Mouse (Mus musculus): Measurements from ENCODE around the gene Abl2. TPM values are rescaled to one million over a fixed set of nuclear protein-coding genes. Genes with fewer than 3 reads are reported as not detected.
A peak's percentile ranks its signal among the peaks of the same experiment; 100 is the strongest.
"Not testable (repeated sequence)": the region's sequence is repeated elsewhere in the genome, so short reads cannot be mapped to it uniquely, and the experiment has no call there.

Gene Abl2
- 9.8 and 10.1 TPM in 2 replicates for polyA plus RNA-seq (2014; fragmentation: Nextera tagmentation; extraction: Ambion mirVana)

DNA sequence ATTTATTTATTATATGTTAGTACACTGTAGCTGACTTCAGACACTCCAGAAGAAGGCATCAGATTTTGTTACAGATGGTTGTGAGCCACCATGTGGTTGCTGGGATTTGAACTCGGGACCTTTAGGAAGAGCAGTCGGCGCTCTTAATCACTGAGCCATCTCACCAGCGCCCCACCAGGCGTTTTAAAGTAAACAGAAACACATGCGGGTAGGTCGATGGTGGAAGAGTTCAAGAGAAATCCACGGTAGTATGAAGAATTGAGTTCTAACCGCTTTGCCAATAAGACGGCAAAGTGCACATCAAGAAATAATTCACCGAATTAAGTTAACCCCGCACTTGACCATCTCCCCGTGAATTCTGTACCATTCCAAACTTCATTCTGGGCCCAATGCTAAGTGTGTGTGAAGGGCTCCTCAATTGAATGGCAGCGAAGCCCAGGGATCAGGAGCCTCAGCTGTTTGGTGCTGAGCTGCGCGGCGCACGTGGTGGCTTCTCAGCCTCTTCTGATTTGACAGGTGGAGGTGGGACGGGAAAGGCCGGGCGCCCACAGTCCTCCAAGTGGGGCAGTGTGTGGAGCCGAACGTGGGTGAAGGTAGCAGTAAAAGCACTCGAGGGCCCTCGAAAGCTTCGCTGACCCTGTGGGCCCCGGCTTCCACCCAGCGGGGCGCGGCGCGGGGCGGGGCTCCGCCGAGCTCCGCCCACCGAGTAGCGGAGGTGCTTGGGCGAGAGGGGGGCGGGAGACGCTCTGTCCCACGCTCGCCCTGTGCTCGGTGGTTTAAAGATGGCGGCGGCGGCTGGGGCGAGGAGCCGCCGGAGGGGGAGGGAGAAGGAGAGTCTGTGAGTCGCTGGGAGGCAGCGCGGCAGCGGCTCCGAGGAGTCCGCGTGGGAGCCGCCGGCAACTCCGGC lies at the start of gene Abl2:
TSS of gene Abl2 (plus strand) at position 763 of the 907 bp plus-strand sequence.
- Histone ChIP-seq H3K36me3 (ENCODE audit: control insufficient read depth, insufficient read depth, low read length) (no peaks in the 10 kb centered on the region), H3K9me3 (ENCODE audit: control insufficient read depth, low read length) (no peaks in the 10 kb centered on the region), H3K4me1 (ENCODE audit: control insufficient read depth, insufficient read depth, low read length) (peaks cover 4% of the 10 kb centered on the region; the same call in 1 of the 2 replicates), H3K4me3 (ENCODE audit: low read depth, low read length) (peak within 1 kb of the TSS; percentile 88), H3K27me3 (ENCODE audit: control insufficient read depth, insufficient read depth, low read length) (no peaks in the 10 kb centered on the region), H3K4me2 (ENCODE audit: low read depth, low read length) (peak within 1 kb of the TSS; percentile 53), H3K9ac (replicated peaks; ENCODE audit: low read depth, low read length) (peak within 1 kb of the TSS; percentile 97), H3K27ac (ENCODE audit: low read depth, low read length) (peak within 1 kb of the TSS; percentile 97)
- WGBS = 11% methylated on average over 46 of the region's 60 CpGs
- ATAC-seq (ENCODE audit: low read depth) = peak; percentile 97

- Histone ChIP-seq H3K9ac (replicated peaks; ENCODE audit: low read depth, low read length) (no peak overlapping the region), H3K4me3 (ENCODE audit: low read depth, low read length) (no peak overlapping the region), H3K9me3 (ENCODE audit: control insufficient read depth, low read length) (no peaks in the 10 kb centered on the region), H3K27me3 (ENCODE audit: control insufficient read depth, insufficient read depth, low read length) (no peaks in the 10 kb centered on the region), H3K4me1 (ENCODE audit: control insufficient read depth, insufficient read depth, low read length) (no peaks in the 10 kb centered on the region), H3K27ac (ENCODE audit: low read depth, low read length) (no peak overlapping the region), H3K4me2 (ENCODE audit: low read depth, low read length) (no peak overlapping the region), H3K36me3 (ENCODE audit: control insufficient read depth, insufficient read depth, low read length) (no peaks in the 10 kb centered on the region)
- ATAC-seq (ENCODE audit: low read depth) = no peak
- WGBS = 85% methylated on average over 3 of the region's 3 CpGs
These were observed 38.3 kb upstream of the Abl2 start for GRCm38 (mm10) chr1:156520136-156520780.

DNA sequence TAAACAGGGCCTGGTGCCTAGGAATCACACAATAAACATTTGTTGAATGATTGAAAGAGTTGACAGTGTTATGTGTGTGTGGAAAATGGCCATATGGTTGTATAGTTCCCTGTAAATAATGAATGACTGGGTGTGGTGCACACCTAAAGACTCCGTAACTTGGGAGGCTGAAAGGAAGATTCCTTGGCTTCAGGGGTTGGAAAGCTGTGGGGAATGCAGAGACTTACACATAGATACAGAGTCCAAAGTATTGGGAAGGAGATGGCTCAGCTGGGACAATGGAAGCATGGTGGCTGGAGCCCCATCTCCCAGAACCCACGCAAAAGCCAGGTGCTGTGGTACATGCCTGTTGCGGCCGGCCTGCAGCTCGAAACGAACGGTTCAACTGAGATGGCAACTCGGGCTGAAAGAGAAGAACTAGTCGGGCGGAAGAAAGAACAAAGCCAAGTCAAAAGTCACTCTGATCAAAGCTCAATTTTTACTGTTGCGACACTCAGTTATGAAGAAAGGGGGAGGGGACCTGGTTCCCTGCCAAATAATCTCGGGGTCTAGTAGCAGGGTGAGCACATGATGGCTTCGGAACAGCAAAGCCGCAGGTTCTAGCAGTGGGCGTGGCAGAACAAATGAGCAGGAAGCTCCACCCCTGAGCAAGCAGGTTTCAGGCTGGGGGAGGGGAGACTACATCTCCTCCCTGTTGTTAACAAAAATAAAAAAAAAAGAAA lies 36.6 kb upstream of the Abl2 start:
- no peak for ATAC-seq (ENCODE audit: low read depth)
- Histone ChIP-seq H3K36me3 (ENCODE audit: control insufficient read depth, insufficient read depth, low read length) (no peaks in the 10 kb centered on the region), H3K27me3 (ENCODE audit: control insufficient read depth, insufficient read depth, low read length) (no peaks in the 10 kb centered on the region), H3K27ac (ENCODE audit: low read depth, low read length) (no peak overlapping the region), H3K4me1 (ENCODE audit: control insufficient read depth, insufficient read depth, low read length) (no peaks in the 10 kb centered on the region), H3K4me2 (ENCODE audit: low read depth, low read length) (no peak overlapping the region), H3K9me3 (ENCODE audit: control insufficient read depth, low read length) (no peaks in the 10 kb centered on the region), H3K9ac (replicated peaks; ENCODE audit: low read depth, low read length) (no peak overlapping the region), H3K4me3 (ENCODE audit: low read depth, low read length) (no peak overlapping the region)
- WGBS = 44% methylated on average over 15 of the region's 15 CpGs

DNA sequence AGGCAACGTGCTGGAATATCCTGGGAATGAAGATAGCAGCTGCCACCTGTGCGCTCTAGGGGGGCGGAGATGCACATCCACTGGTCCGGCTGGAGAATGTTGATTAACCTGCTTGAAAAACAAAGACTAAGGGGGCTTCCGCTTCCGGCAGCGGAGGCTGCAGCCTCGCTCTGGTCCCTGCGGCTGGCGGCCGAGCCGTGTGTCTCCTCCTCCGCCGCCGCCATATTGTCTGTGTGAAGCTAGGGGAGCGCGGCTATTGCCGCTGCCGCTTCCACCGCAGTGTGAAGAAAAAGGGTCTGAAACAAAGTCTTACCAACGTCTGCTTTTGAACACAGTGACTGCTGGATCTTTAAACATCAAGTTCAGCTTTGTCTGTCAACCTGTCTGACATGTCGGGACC lies 34.7 kb upstream of the Abl2 start, which contains the start of gene Gm10031:
TSS of gene Gm10031 (plus strand) at position 171 of the 400 bp plus-strand sequence.
- not testable (repeated sequence) for H3K36me3 ChIP-seq (ENCODE audit: control insufficient read depth, insufficient read depth, low read length); H3K9me3 ChIP-seq (ENCODE audit: control insufficient read depth, low read length); ATAC-seq (ENCODE audit: low read depth); H3K27ac ChIP-seq (ENCODE audit: low read depth, low read length); H3K4me3 ChIP-seq (ENCODE audit: low read depth, low read length); H3K4me2 ChIP-seq (ENCODE audit: low read depth, low read length); H3K9ac ChIP-seq (replicated peaks; ENCODE audit: low read depth, low read length); H3K4me1 ChIP-seq (ENCODE audit: control insufficient read depth, insufficient read depth, low read length); H3K27me3 ChIP-seq (ENCODE audit: control insufficient read depth, insufficient read depth, low read length)
- WGBS = 94% methylated on average over 21 of the region's 22 CpGs

- H3K4me1 ChIP-seq (ENCODE audit: control insufficient read depth, insufficient read depth, low read length); H3K4me2 ChIP-seq (ENCODE audit: low read depth, low read length); H3K4me3 ChIP-seq (ENCODE audit: low read depth, low read length); H3K9ac ChIP-seq (replicated peaks; ENCODE audit: low read depth, low read length); H3K9me3 ChIP-seq (ENCODE audit: control insufficient read depth, low read length); H3K27me3 ChIP-seq (ENCODE audit: control insufficient read depth, insufficient read depth, low read length); H3K27ac ChIP-seq (ENCODE audit: low read depth, low read length); ATAC-seq (ENCODE audit: low read depth); H3K36me3 ChIP-seq (ENCODE audit: control insufficient read depth, insufficient read depth, low read length): not testable (repeated sequence)
- WGBS = 92% methylated on average over 16 of the region's 16 CpGs
These were observed 26.0 kb upstream of the Abl2 start for GRCm38 (mm10) chr1:156532476-156533175.

DNA sequence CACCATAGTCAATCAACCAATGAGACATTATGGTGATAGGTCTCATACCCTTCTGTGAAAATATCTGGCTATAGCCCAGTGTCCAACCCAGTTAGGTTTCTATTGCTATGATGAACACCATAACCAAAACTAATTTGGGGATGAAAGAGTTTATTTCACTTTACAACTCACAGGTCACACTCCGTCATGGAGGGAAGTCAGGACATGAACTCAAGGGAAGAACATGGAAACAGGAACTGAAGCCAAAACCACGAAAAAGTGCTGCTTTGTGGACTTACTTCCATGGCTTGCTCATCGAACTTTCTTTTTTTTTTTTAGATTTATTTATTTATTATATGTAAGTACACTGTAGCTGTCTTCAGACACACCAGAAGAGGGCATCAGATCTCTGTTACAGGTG lies 25.1 kb upstream of the Abl2 start:
- H3K4me3 ChIP-seq (ENCODE audit: low read depth, low read length) = no peak overlapping the region
- no peak overlapping the region for H3K4me2 ChIP-seq (ENCODE audit: low read depth, low read length)
- H3K9ac ChIP-seq (replicated peaks; ENCODE audit: low read depth, low read length) = no peak overlapping the region
- H3K9me3 ChIP-seq (ENCODE audit: control insufficient read depth, low read length) = no peaks in the 10 kb centered on the region
- WGBS = 87% methylated on average over 3 of the region's 3 CpGs
- no peaks in the 10 kb centered on the region for H3K27me3 ChIP-seq (ENCODE audit: control insufficient read depth, insufficient read depth, low read length)
- no peak for ATAC-seq (ENCODE audit: low read depth)
- no peak overlapping the region for H3K27ac ChIP-seq (ENCODE audit: low read depth, low read length)
- no peaks in the 10 kb centered on the region for H3K36me3 ChIP-seq (ENCODE audit: control insufficient read depth, insufficient read depth, low read length)
- no peaks in the 10 kb centered on the region for H3K4me1 ChIP-seq (ENCODE audit: control insufficient read depth, insufficient read depth, low read length)

- H3K27me3 ChIP-seq (ENCODE audit: control insufficient read depth, insufficient read depth, low read length) = no peaks in the 10 kb centered on the region
- H3K4me3 ChIP-seq (ENCODE audit: low read depth, low read length) = no peak overlapping the region
- no peaks in the 10 kb centered on the region for H3K4me1 ChIP-seq (ENCODE audit: control insufficient read depth, insufficient read depth, low read length)
- WGBS = 93% methylated on average over 4 of the region's 4 CpGs
- no peak for ATAC-seq (ENCODE audit: low read depth)
- no peak overlapping the region for H3K4me2 ChIP-seq (ENCODE audit: low read depth, low read length)
- H3K9me3 ChIP-seq (ENCODE audit: control insufficient read depth, low read length) = no peaks in the 10 kb centered on the region
- H3K27ac ChIP-seq (ENCODE audit: low read depth, low read length) = no peak overlapping the region
- H3K36me3 ChIP-seq (ENCODE audit: control insufficient read depth, insufficient read depth, low read length) = no peaks in the 10 kb centered on the region
- H3K9ac ChIP-seq (replicated peaks; ENCODE audit: low read depth, low read length) = no peak overlapping the region
These were observed 24.7 kb upstream of the Abl2 start for GRCm38 (mm10) chr1:156533911-156534310.

- Histone ChIP-seq H3K4me2 (ENCODE audit: low read depth, low read length) (no peak overlapping the region), H3K27me3 (ENCODE audit: control insufficient read depth, insufficient read depth, low read length) (no peaks in the 10 kb centered on the region), H3K27ac (ENCODE audit: low read depth, low read length) (no peak overlapping the region), H3K36me3 (ENCODE audit: control insufficient read depth, insufficient read depth, low read length) (no peaks in the 10 kb centered on the region), H3K9me3 (ENCODE audit: control insufficient read depth, low read length) (no peaks in the 10 kb centered on the region), H3K4me1 (ENCODE audit: control insufficient read depth, insufficient read depth, low read length) (no peaks in the 10 kb centered on the region), H3K9ac (replicated peaks; ENCODE audit: low read depth, low read length) (no peak overlapping the region), H3K4me3 (ENCODE audit: low read depth, low read length) (no peak overlapping the region)
- WGBS = 76% methylated on average over 2 of the region's 2 CpGs
- no peak for ATAC-seq (ENCODE audit: low read depth)
These were observed 21.6 kb upstream of the Abl2 start for GRCm38 (mm10) chr1:156537031-156537430.

All from neural tube, embryonic 14.5 days (tissue).